ENCODE assay signal across 7 mouse cellular contexts in genomic region chr10:77464181-77464936, GRCm38 (mm10). TPM values are rescaled to one million over a fixed set of nuclear protein-coding genes. Genes with fewer than 3 reads are reported as not detected.
A peak's percentile ranks its signal among the peaks of the same experiment; 100 is the strongest.
DNase-seq lines count a peak whose midpoint lies in the region; ATAC-seq lines count a peak whose summit lies in the region.

No protein-coding gene starts in this region.

- peak; percentile 26 for DNase-seq in retina, postnatal 1 day
- DNase-seq in retina, embryonic 14.5 days (ENCODE audit: low spot score): no peak
- DNase-seq in adrenal gland, adult 8-10 months: peak; percentile 68
- peak; percentile 36 for DNase-seq in kidney, postnatal 14 days
- DNase-seq in ovary, postnatal 36 days (ENCODE audit: low spot score): peak; percentile 80
- DNase-seq in natural killer cell, adult 2 months (ENCODE audit: low spot score in 2 of 2): no peak

- peak; percentile 64 for ATAC-seq in common myeloid progenitor, adult 5-6 weeks (replicated peaks; ENCODE audit: low read depth, poor library complexity, severe bottlenecking)

RNA-seq across cellular contexts. Expression of gene Adarb1, which starts 46.3 kb away (rescaled TPM):
- total RNA-seq in adrenal gland, adult 8-10 months (2022): 10 to 100 TPM; 17.2 to 74.1 (median 37.1) TPM
- 0.15 and 2.7 TPM in 2 replicates for total RNA-seq in common myeloid progenitor, adult 5-6 weeks (2017)

RNA-seq across cellular contexts. Expression of gene Fam207a, which starts 51.2 kb away (rescaled TPM):
- 10 to 100 TPM; 20.4 to 28.8 (median 24.8) TPM for total RNA-seq in adrenal gland, adult 8-10 months (2022)
- 23.1 and 32.5 TPM in 2 replicates for total RNA-seq in common myeloid progenitor, adult 5-6 weeks (2017)

Comparison
In these comparisons a context has a peak if more than half of its experiments do, and no peak if none do; other contexts are left out.
1. DNase-seq: peak in retina, postnatal 1 day (single experiment), adrenal gland, adult 8-10 months (single experiment), kidney, postnatal 14 days (single experiment) and ovary, postnatal 36 days (single experiment); none in retina, embryonic 14.5 days (single experiment) and natural killer cell, adult 2 months (0 of 2).